In genomic region chr17:30467566-30468213, GRCm38 (mm10) we compare ENCODE assay signal across 8 mouse cellular contexts.
A peak's percentile ranks its signal among the peaks of the same experiment; 100 is the strongest.
DNase-seq lines count a peak whose midpoint lies in the region; ATAC-seq and TF ChIP-seq lines count a peak whose summit lies in the region.
"Had no signal": no experiment of that assay in that cellular context is flagged by ENCODE, and none has a peak within 500 bp of the region (broad histone marks: within the 10 kb centered on the region; RNA-seq: fewer than 3 reads in every experiment).

No protein-coding gene starts in this region.

- intact Hi-C loops in left cerebral cortex, postnatal 25 days (cut with DNase I): loop anchor here (2.0 kb wide), 1 partner anchor 107 kb away; no protein-coding TSS in a partner anchor

- ATAC-seq in limb, embryonic 14.5 days (ENCODE audit: low FRiP score, low read depth): 0 out of 2 replicates have a peak, but pooled peaks have one; percentile 37
- no peak for ATAC-seq in megakaryocyte progenitor cell, adult 5-6 weeks (replicated peaks; ENCODE audit: poor library complexity)

- no peak overlapping the region for H3K27ac ChIP-seq in limb, embryonic 14.5 days (replicated peaks; ENCODE audit: low read depth, low read length)
- H3K27ac ChIP-seq in limb, embryonic 10.5 days: no peak overlapping the region

- no peak overlapping the region for H3K9ac ChIP-seq in limb, embryonic 14.5 days (ENCODE audit: low read depth, low read length, severe bottlenecking)

- 38% methylated on average over 14 of the region's 14 CpGs for WGBS in limb, embryonic 14.5 days
- WGBS in limb, embryonic 10.5 days: 55% methylated on average over 14 of the region's 14 CpGs

- H3K9me3 ChIP-seq in limb, embryonic 14.5 days (ENCODE audit: control insufficient read depth, low read length): no peaks in the 10 kb centered on the region
- H3K9me3 ChIP-seq in limb, embryonic 10.5 days (replicated peaks): no peaks in the 10 kb centered on the region

- H3K4me1 ChIP-seq in limb, embryonic 14.5 days (ENCODE audit: control insufficient read depth, insufficient read depth, low read length): peaks cover 12% of the 10 kb centered on the region; the same call in 1 of the 2 replicates
- H3K4me1 ChIP-seq in limb, embryonic 10.5 days: peaks cover 24% of the 10 kb centered on the region

- peak; percentile 12 for DNase-seq in limb, embryonic 14.5 days (ENCODE audit: low spot score)
- no peak for DNase-seq in limb, embryonic 10.5 days (ENCODE audit: low spot score)
- peak; percentile 61 to 76 for DNase-seq in frontal cortex, postnatal 36 days (ENCODE audit: low spot score in 2 of 2)
- DNase-seq in left cerebral cortex, postnatal 25 days (ENCODE audit: low spot score in 2 of 2): peak; percentile 72 to 85
- DNase-seq in right cerebral cortex, postnatal 36 days (ENCODE audit: low spot score in 2 of 2): peak; percentile 67 to 77
- no peak for DNase-seq in cerebellum, adult 9-11 months

- H3K27me3 ChIP-seq in limb, embryonic 14.5 days (ENCODE audit: control insufficient read depth, insufficient read depth, low read length): no peaks in the 10 kb centered on the region
- no peaks in the 10 kb centered on the region for H3K27me3 ChIP-seq in limb, embryonic 10.5 days (ENCODE audit: low read depth, poor library complexity, severe bottlenecking)

- no peak for TF ChIP-seq POLR2A in limb, embryonic 14.5 days (IDR thresholded peaks at IDR 0.05; ENCODE audit: borderline replicate concordance, extremely low read depth, insufficient read depth, insufficient read length)

- no peak overlapping the region for H3K4me3 ChIP-seq in limb, embryonic 14.5 days (replicated peaks; ENCODE audit: low read length)
- H3K4me3 ChIP-seq in limb, embryonic 10.5 days: no peak overlapping the region
- H3K4me3 ChIP-seq: erythroblast, embryonic 14.5 days had no signal

- no peak overlapping the region for H3K4me2 ChIP-seq in limb, embryonic 14.5 days (replicated peaks; ENCODE audit: low read depth, low read length, severe bottlenecking)

- no peaks in the 10 kb centered on the region for H3K36me3 ChIP-seq in limb, embryonic 14.5 days (ENCODE audit: control insufficient read depth, insufficient read depth, low read length)
- H3K36me3 ChIP-seq in limb, embryonic 10.5 days: no peaks in the 10 kb centered on the region

Comparison
In these comparisons a context has a peak if more than half of its experiments do, and no peak if none do; other contexts are left out.
1. DNase-seq: peak in limb, embryonic 14.5 days (single experiment), frontal cortex, postnatal 36 days (2 of 2), left cerebral cortex, postnatal 25 days (2 of 2) and right cerebral cortex, postnatal 36 days (2 of 2); none in limb, embryonic 10.5 days (single experiment) and cerebellum, adult 9-11 months (single experiment).